Mouse (Mus musculus) lung, adult 2 months (tissue): ENCODE results near the gene Clk1.

Experiments
- CTCF ChIP-seq: fragments of 200-500 bp; IDR thresholded peaks from 2 replicates; pipeline ENCODE4 v1.5.1; 2011; ENCODE audit warnings: mild to moderate bottlenecking, low read length, control low read depth; ENCODE audit not compliant: insufficient read depth
- POLR2A ChIP-seq: fragments of 200-500 bp; IDR thresholded peaks from 2 replicates; pipeline ENCODE4 v1.6.1; 2011; ENCODE audit warnings: low read depth, mild to moderate bottlenecking, control low read depth, low read length, borderline replicate concordance; ENCODE audit errors: extremely low read depth

GRCm38 (mm10) chr1:58391421-58392267, 32.2 kb downstream of the Clk1 start:
- TF ChIP-seq CTCF (no peak), POLR2A (no peak)
